Mouse (Mus musculus) heart, postnatal 10 days (tissue): ENCODE measurements around the gene 1700102P08Rik. TPM values are rescaled to one million over a fixed set of nuclear protein-coding genes. Genes with fewer than 3 reads are reported as not detected.

Source experiments
- DNase-seq, 2 experiments: peaks; one replicate each; pipeline ENCODE4 v3.0.0; 2021
- intact Hi-C: fragments of 180-260 bp; cut with DNase I; formaldehyde crosslinking; loops from one replicate; pipeline ENCODE4 v1.15.1; 2025
- total RNA-seq, 2 experiments: library from RNA; stranded (reverse); gene quantifications; 2 replicates each; pipeline ENCODE4 v1.2.3; 2021

1700102P08Rik gene
- total RNA-seq = under 1 TPM; 0.31 to 0.74 TPM

GRCm38 (mm10) chr9:108392676-108393075 is at the start of gene 1700102P08Rik:
Gene 1700102P08Rik (plus strand): TSS chr9:108392805.
- intact Hi-C loops = no loop called here
- no peak for DNase-seq

- no peak for DNase-seq
- intact Hi-C loops = no loop called here
Measured at GRCm38 (mm10) chr9:108343331-108343730, 49.3 kb upstream of the 1700102P08Rik start.

GRCm38 (mm10) chr9:108343835-108344234 is 48.8 kb upstream of the 1700102P08Rik start:
- DNase-seq = no peak
- intact Hi-C loops = no loop called here

- DNase-seq = no peak
- intact Hi-C loops = no loop called here
Measured at GRCm38 (mm10) chr9:108344471-108344870, 48.1 kb upstream of the 1700102P08Rik start.

- intact Hi-C loops = no loop called here
- no peak for DNase-seq
Measured at GRCm38 (mm10) chr9:108347024-108347423, 45.6 kb upstream of the 1700102P08Rik start.

- peak; percentile 91 to 92 for DNase-seq
- intact Hi-C loops = no loop called here
Measured at GRCm38 (mm10) chr9:108347540-108348289, 44.9 kb upstream of the 1700102P08Rik start, which contains the start of gene Usp4. Gene Usp4 (plus strand): TSS chr9:108347853.

GRCm38 (mm10) chr9:108348290-108348680 is 44.3 kb upstream of the 1700102P08Rik start:
- DNase-seq = no peak
- intact Hi-C loops = no loop called here

GRCm38 (mm10) chr9:108349727-108350126 is 42.9 kb upstream of the 1700102P08Rik start:
- intact Hi-C loops = no loop called here
- no peak for DNase-seq

GRCm38 (mm10) chr9:108378234-108378633 is 14.4 kb upstream of the 1700102P08Rik start:
- no peak for DNase-seq
- intact Hi-C loops = no loop called here

- intact Hi-C loops = no loop called here
- DNase-seq = no peak
Measured at GRCm38 (mm10) chr9:108378736-108379135, 13.9 kb upstream of the 1700102P08Rik start.

GRCm38 (mm10) chr9:108379294-108379693 is 13.3 kb upstream of the 1700102P08Rik start:
- no peak for DNase-seq
- intact Hi-C loops = no loop called here

GRCm38 (mm10) chr9:108381382-108381781 is 11.2 kb upstream of the 1700102P08Rik start:
- intact Hi-C loops = loop anchor here (5.0 kb wide), 1 partner anchor 71 kb away; no protein-coding TSS in a partner anchor

GRCm38 (mm10) chr9:108385006-108385405 is 7.6 kb upstream of the 1700102P08Rik start:
- DNase-seq = no peak
- intact Hi-C loops = no loop called here

More at GRCm38 (mm10) chr9:108381382-108381781, 11.2 kb upstream of the 1700102P08Rik start:
- no peak for DNase-seq

- DNase-seq = no peak
- intact Hi-C loops = no loop called here
Measured at GRCm38 (mm10) chr9:108386816-108387215, 5.8 kb upstream of the 1700102P08Rik start.

GRCm38 (mm10) chr9:108388601-108389000 is 4.0 kb upstream of the 1700102P08Rik start:
- intact Hi-C loops = no loop called here
- DNase-seq = no peak

- intact Hi-C loops = no loop called here
- DNase-seq = no peak
Measured at GRCm38 (mm10) chr9:108389220-108389619, 3.4 kb upstream of the 1700102P08Rik start.

- DNase-seq = no peak
- intact Hi-C loops = no loop called here
Measured at GRCm38 (mm10) chr9:108394191-108394590, 1.6 kb downstream of the 1700102P08Rik start.

GRCm38 (mm10) chr9:108395427-108395826 is 2.8 kb downstream of the 1700102P08Rik start:
- intact Hi-C loops = no loop called here
- no peak for DNase-seq

GRCm38 (mm10) chr9:108398324-108398723 is 5.7 kb downstream of the 1700102P08Rik start:
- intact Hi-C loops = no loop called here
- DNase-seq = no peak

GRCm38 (mm10) chr9:108401186-108401960 is 8.8 kb downstream of the 1700102P08Rik start:
- peak; percentile 31 to 48 for DNase-seq
- intact Hi-C loops = no loop called here

GRCm38 (mm10) chr9:108403081-108403480 is 10.5 kb downstream of the 1700102P08Rik start:
- intact Hi-C loops = no loop called here

GRCm38 (mm10) chr9:108404451-108404850 is 11.8 kb downstream of the 1700102P08Rik start:
- DNase-seq = no peak
- intact Hi-C loops = no loop called here

More at GRCm38 (mm10) chr9:108403081-108403480, 10.5 kb downstream of the 1700102P08Rik start:
- no peak for DNase-seq
